Mouse (Mus musculus) inflammation-experienced regulatory T-cells, adult 16 weeks (primary cell): ENCODE measurements around the gene Tln2. TPM values are rescaled to one million over a fixed set of nuclear protein-coding genes. Genes with fewer than 3 reads are reported as not detected.

Experiments used
- polyA plus RNA-seq: library from polyadenylated mRNA; unstranded; fragments of 100-300 nt; shearing (Covaris generic); gene quantifications from one replicate; pipeline ENCODE4 v1.2.1, GENCODE M21; 2017

Tln2 gene
- polyA plus RNA-seq, result 0.13 TPM

DNA sequence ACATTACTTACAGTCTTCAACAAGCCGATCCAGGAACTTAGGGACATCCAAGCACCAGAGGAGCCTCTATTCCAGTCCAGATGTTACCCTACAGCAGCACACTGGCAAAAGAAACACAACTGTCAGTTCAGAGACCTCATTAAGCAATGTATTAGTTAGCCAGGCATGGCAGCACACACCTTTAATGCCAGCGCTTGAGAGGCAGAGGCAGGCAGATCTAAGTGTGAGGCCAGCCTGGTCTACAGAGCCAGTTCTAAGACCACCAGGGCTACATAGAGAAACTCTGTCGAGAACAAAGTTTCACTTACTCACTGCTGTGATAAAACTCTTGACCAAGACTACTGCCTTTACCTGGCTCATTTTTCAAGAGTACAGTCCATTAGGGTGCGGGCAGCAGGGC is at the start of gene Tln2:
Tln2 (minus strand) TSS at position 101 of the 400 bp plus-strand sequence.

Other genes starting within 250 kb of the Tln2 start
- gene C2cd4b, start 199.7 kb upstream of the Tln2 start, polyA plus RNA-seq, result not detected